Mouse (Mus musculus) adrenal gland, adult 8-10 months (tissue): Measurements from ENCODE around the gene Armc9. TPM values are rescaled to one million over a fixed set of nuclear protein-coding genes. Genes with fewer than 3 reads are reported as not detected.
A peak's percentile ranks its signal among the peaks of the same experiment; 100 is the strongest.

ENCODE experiments used
- DNase-seq: peaks from one replicate; pipeline ENCODE4 v3.0.0; 2022
- total RNA-seq, 4 experiments: library from RNA; stranded (reverse); gene quantifications; 2 replicates each; pipeline ENCODE4 v1.2.4; 2022

Gene Armc9
- total RNA-seq, 4 experiments from 2014 or later, result 10.2 to 26.0 (median 13.8) TPM

GRCm38 (mm10) chr1:86176066-86176465 lies 21.5 kb downstream of the Armc9 start:
- DNase-seq, result no peak

- peak; percentile 55 for DNase-seq
Measured at GRCm38 (mm10) chr1:86178462-86179253, 24.1 kb downstream of the Armc9 start.

- no peak for DNase-seq
Measured at GRCm38 (mm10) chr1:86182004-86182709, 27.6 kb downstream of the Armc9 start.

- DNase-seq, result no peak
Measured at GRCm38 (mm10) chr1:86183577-86184263, 29.1 kb downstream of the Armc9 start.

- DNase-seq, result no peak
Measured at GRCm38 (mm10) chr1:86186762-86187161, 32.2 kb downstream of the Armc9 start.

GRCm38 (mm10) chr1:86187856-86188255 lies 33.3 kb downstream of the Armc9 start:
- DNase-seq, result no peak

- DNase-seq, result no peak
Measured at GRCm38 (mm10) chr1:86188271-86188670, 33.7 kb downstream of the Armc9 start.

GRCm38 (mm10) chr1:86189034-86189702 lies 34.6 kb downstream of the Armc9 start:
- DNase-seq, result no peak

- DNase-seq, result no peak
Measured at GRCm38 (mm10) chr1:86190843-86191242, 36.3 kb downstream of the Armc9 start.

- no peak for DNase-seq
Measured at GRCm38 (mm10) chr1:86194044-86194443, 39.5 kb downstream of the Armc9 start.

- no peak for DNase-seq
Measured at GRCm38 (mm10) chr1:86198276-86198675, 43.7 kb downstream of the Armc9 start.

GRCm38 (mm10) chr1:86199026-86199425 lies 44.4 kb downstream of the Armc9 start:
- DNase-seq, result no peak

- DNase-seq, result no peak
Measured at GRCm38 (mm10) chr1:86201312-86201711, 46.7 kb downstream of the Armc9 start.

GRCm38 (mm10) chr1:86202617-86203219 lies 48.1 kb downstream of the Armc9 start:
- no peak for DNase-seq

GRCm38 (mm10) chr1:86210676-86211075 lies 56.1 kb downstream of the Armc9 start:
- no peak for DNase-seq

- DNase-seq, result no peak
Measured at GRCm38 (mm10) chr1:86211498-86211897, 56.9 kb downstream of the Armc9 start.

GRCm38 (mm10) chr1:86212731-86213130 lies 58.2 kb downstream of the Armc9 start:
- DNase-seq, result no peak

- peak; percentile 70 for DNase-seq
Measured at GRCm38 (mm10) chr1:86214158-86214557, 59.6 kb downstream of the Armc9 start.

GRCm38 (mm10) chr1:86215297-86215696 lies 60.7 kb downstream of the Armc9 start:
- no peak for DNase-seq

GRCm38 (mm10) chr1:86216412-86216811 lies 61.8 kb downstream of the Armc9 start:
- no peak for DNase-seq

- DNase-seq, result no peak
Measured at GRCm38 (mm10) chr1:86217976-86218375, 63.4 kb downstream of the Armc9 start.

- no peak for DNase-seq
Measured at GRCm38 (mm10) chr1:86225195-86225594, 70.6 kb downstream of the Armc9 start.
